Mouse (Mus musculus) lung, postnatal 10 days (tissue): ENCODE measurements around the gene Slc51b.

Experiments used
- DNase-seq: peaks from one replicate; pipeline ENCODE4 v3.0.0; 2021

Slc51b gene

GRCm38 (mm10) chr9:65365721-65366120 lies 57.0 kb downstream of the Slc51b start:
- DNase-seq: no peak

GRCm38 (mm10) chr9:65363684-65364083 lies 59.1 kb downstream of the Slc51b start:
- no peak for DNase-seq
